Mouse (Mus musculus) T-helper 1 cell (primary cell): Measurements from ENCODE around the gene Tspan5.

Experiments used
- in situ Hi-C: fragments of 300-600 bp; cut with MboI, MseI; formaldehyde crosslinking; loops from one replicate; pipeline ENCODE4 v1.15.1; 2025; ENCODE audit warnings: high pct_unique_total_duplicates

Tspan5 gene

GRCm38 (mm10) chr3:138741649-138742565 is at the start of gene Tspan5:
TSS of gene Tspan5 (plus strand) at chr3:138742195.
- in situ Hi-C loops: no loop called here

DNA sequence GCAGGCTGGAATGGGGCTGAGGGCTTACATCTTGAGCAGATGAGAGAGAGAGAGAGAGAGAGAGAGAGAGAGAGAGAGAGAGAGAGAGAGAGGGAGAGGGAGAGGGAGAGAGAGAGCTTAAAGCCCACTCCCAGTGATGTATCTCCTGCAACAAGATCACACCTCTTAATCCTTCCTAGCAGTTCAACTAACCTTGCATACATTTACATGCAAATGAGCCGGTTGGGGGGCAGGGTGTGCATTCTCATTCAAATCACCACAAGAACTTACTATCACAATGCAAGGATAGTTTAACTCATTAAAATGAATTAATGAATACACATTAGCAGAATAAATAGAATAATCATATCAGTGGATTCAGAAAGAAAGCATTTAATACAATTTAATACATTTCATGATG is 49.7 kb upstream of the Tspan5 start:
- in situ Hi-C loops: no loop called here

DNA sequence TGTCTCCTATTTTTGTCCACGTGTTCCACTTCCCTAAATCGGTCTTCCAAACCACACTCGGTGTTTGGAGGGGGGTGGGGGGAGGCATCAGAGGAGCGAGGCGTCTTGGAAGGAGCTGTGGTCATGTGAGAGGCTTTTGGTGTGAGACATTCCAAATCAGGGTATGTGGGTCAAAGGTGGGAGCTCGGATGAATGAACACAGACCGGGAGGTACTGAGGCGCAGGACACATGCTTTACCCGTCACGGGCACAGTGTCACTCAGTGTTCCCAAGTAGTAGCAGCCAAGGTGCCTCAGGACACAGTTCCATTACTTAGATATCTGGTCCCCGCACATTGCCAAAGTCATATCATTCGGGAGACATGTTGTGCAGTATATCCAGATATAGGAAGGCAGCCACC is 38.6 kb upstream of the Tspan5 start:
- in situ Hi-C loops: no loop called here

DNA sequence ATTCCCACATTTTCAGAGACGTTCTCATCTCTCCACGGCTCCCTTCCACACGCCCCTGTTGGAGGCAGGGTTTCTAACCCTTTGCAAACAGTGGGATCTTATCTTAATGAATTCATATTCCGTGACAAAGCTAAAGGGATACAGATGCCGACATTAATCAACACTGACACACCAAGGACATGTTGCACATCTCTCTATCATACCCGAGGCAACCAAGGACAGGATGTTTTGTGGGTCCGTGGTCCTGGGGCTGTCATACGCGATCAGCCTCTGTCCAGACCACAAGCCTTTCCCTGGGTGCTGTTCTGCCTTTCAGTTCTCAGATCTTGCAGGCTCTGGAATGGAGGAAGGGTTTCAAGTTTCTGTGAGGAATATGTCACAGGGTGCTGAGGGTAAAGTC is 37.5 kb upstream of the Tspan5 start:
- in situ Hi-C loops: no loop called here

- in situ Hi-C loops: no loop called here
These were observed 36.1 kb upstream of the Tspan5 start for GRCm38 (mm10) chr3:138705875-138706274.

DNA sequence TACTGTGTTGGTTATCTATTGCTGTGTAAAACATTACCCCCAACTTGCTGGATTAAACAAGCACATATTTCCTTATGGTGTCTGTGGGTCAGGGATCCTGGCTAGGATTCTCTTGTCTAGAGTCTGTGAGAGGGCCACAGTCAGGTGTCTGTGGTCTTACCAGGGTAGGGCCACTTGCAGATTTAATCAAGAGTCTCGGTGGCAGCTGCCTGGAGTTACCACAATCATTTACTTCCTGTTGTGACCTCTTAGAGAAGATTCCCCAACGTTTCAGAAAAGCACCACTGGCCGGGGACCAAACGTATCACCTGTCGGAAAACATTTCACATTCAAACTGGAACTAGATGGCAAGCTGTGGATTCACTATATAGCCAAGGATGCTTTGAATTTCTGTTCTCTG is 32.8 kb upstream of the Tspan5 start:
- in situ Hi-C loops: no loop called here

DNA sequence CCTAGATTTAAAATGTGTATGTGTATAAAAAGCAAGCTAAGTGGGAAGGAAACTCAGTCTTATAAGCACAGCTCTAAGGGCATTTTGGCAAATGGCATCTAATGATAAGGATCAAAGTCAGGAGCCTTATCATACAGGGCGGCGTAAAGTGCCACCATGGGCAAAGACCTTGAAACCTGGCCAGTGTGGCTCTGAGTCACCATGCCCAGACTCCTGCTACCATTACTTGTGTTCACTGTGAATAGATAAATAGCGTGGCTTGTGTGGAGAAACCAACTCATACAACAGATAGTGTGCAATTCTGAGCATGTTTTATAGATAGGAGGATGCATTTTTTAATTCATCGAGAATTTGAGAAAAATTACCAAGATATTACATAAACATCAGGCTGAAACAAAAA is 30.0 kb upstream of the Tspan5 start:
- in situ Hi-C loops: no loop called here

DNA sequence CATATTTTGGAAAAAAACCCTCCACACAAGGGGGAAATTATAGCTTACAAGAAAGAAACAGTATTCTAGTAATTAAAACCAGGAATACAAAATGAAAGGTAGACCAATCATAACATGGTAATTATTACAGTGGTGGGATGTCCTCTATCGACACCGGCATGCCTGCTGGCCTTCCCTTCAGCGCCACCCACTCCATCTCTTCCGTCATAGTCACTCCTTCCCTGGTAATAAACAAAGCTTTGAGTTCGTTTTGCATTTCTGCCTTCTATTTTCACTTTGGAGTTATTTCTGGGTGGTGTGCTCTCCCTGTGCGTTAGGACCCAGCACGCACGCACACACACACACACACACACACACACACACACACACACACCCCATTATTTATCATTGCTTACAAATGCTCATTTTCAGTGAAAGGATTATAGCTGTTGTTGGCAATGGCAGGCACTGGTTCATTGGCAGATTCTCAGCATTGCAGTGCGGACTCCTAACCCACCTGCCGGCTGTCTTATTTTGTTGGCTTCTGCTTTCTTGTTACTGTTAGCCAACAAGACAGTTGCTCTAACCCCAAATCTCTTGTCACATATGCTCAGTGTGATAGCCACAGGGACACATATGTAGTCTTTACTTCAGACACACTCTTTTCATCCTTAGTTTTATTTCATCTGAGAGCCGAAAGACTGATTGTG is 29.4 kb upstream of the Tspan5 start:
- in situ Hi-C loops: no loop called here

- in situ Hi-C loops: no loop called here
These were observed 28.9 kb upstream of the Tspan5 start for GRCm38 (mm10) chr3:138713141-138713540.

DNA sequence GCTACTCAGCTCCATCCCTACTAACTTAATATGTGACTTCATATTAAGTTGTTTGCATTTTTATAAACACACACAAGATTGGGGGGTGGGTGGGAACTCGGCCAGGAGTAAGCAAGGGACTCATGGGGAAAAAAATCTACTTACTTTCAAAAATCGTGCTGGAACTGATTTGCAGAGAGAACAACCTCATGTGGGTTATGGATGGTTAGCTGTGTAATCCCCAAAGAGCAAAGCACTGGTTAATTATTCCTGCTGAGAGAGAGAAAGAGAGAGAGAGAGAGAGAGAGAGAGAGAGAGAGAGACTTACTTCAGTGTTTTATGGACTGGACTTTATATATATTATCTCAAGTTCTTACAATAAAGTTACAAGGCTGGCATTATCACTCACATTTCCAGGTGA is 27.2 kb upstream of the Tspan5 start:
- in situ Hi-C loops: no loop called here

DNA sequence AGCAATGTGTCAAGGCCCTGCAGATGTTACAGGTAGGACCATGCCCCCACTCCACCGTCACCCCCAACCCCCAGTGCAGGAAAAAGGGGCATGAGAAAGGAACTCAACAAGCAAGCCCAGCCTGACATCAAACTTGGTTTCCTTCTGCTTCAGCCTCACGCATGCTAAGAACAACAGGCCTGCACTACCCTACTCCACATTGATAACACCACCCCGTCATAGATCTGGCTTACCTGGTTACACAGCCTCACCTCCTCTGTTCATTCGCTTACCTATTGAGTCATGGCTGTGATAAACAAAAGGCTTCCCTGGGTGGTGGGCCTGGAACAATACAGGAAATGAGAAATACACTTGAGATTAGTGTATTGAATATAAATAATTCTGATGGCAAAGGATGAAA is 26.8 kb upstream of the Tspan5 start:
- in situ Hi-C loops: no loop called here

DNA sequence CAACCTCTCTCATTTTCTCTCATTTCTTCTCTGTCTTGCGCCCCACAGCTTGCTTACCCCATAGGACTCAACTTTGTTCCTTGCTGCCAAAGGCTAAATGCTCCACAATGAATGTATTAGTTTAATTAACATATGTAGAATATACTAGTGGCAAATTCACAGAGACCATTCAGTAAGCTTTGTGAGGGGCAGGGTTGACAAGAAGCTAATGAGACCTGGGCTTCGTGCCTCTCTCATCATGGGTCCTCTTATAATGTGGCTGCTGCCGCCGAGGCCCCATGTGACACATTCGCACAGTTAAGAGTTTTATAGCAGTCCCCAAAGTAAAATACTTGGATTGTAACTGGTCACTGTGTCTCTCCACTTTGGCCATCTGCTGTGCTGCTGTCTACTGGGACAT is 25.0 kb upstream of the Tspan5 start:
- in situ Hi-C loops: no loop called here

GRCm38 (mm10) chr3:138722152-138722551 is 19.8 kb upstream of the Tspan5 start:
- in situ Hi-C loops: no loop called here

DNA sequence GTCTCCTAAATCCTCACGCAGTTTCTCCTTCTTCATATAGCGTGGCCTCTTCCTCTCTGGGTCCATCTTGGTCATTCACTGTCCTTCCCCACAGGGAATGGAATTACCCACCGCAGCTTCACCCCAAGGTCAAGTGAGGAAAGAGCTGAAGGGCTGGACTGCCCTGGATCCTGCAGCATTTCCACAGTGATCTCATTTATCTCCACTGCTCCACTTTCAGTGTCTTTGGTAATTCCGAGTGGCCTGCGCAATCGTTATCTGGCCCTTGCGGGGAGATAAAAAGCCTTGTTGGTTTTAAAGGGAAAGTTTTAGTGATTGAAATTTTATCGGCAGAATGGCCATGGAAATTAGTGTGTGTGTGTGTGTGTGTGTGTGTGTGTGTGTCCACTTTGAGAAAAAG is 14.4 kb upstream of the Tspan5 start:
- in situ Hi-C loops: no loop called here

DNA sequence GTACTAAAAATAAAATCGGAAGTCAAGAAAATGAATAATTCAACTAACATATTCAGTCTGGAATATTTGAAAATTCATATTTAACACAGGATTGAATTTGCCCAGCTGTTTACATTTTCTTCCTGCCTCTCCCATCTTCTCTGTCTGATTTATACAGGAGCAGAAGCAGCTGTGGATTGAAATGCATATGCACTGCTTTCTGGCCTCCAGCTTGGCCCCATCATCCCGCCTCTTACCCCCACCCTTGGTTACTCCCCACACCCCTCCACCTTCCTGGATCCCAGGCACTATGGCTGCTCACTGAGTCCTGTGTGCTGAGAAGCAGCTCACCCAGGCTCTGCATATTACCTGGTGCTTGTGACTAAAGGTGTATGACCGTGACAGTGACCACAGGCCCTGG is 13.2 kb upstream of the Tspan5 start:
- in situ Hi-C loops: no loop called here

GRCm38 (mm10) chr3:138730812-138731211 is 11.2 kb upstream of the Tspan5 start:
- in situ Hi-C loops: no loop called here

DNA sequence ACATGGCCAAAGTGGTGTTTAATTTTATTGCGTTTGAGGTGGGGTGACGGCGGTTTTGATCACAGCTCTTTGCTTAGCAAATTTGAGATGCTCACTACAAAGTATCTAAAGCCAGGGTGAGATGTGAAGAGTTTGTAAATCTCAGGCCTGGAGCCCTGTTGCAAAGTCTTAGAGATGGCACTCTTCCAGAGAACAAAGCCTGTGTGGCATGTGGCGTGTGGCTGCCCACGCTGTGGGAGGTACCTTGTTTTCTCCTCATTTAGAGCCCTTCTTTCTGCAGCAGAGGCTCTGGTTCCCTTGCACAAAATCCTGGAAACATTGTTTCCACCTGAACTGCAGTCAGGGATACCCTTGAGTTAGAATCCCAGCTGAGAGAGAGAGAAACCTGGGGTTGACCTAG is 6.2 kb upstream of the Tspan5 start:
- in situ Hi-C loops: no loop called here

- in situ Hi-C loops: no loop called here
These were observed 2.8 kb upstream of the Tspan5 start for GRCm38 (mm10) chr3:138739150-138739700.

GRCm38 (mm10) chr3:138740291-138740690 is 1.7 kb upstream of the Tspan5 start:
- in situ Hi-C loops: no loop called here

- in situ Hi-C loops: no loop called here
These were observed 1.0 kb upstream of the Tspan5 start for GRCm38 (mm10) chr3:138740843-138741540.

GRCm38 (mm10) chr3:138742566-138742930 is 553 bp downstream of the Tspan5 start:
- in situ Hi-C loops: no loop called here

DNA sequence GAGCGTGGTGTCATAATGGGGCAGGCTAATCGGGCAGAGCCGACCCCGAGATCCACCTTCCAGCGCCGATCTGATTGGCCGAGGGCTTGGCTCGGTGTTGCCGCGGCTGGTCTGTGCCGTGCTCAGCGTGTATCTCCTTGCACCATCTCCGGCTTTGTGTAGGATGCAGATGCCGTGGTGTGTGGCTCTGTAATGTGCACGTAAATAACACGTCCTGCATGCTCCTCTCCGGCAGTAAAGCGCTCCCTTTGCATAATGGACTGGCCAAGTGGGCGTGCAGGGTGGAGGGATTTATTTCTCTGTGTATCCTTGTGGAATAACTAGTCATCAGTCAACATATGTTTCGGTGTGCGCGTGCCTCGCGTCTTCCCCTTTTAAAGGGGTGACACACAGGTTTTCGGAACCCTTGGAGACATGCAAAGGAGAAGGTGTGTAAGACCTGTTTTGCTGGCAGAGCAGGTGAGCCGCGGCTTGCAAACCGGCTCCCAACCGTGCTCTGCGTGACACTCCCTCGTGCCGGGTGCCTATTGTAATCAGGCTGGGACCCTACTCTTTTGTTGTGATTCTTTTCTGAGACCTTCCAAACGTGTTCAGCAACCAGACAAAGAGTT is 1.2 kb downstream of the Tspan5 start:
- in situ Hi-C loops: no loop called here
